Mouse (Mus musculus) lung, adult 2 months (tissue): ENCODE results near the gene Cotl1.

Experiments
- CTCF ChIP-seq: fragments of 200-500 bp; IDR thresholded peaks from 2 replicates; pipeline ENCODE4 v1.5.1; 2011; ENCODE audit warnings: mild to moderate bottlenecking, low read length, control low read depth; ENCODE audit not compliant: insufficient read depth
- POLR2A ChIP-seq: fragments of 200-500 bp; IDR thresholded peaks from 2 replicates; pipeline ENCODE4 v1.6.1; 2011; ENCODE audit warnings: low read depth, mild to moderate bottlenecking, control low read depth, low read length, borderline replicate concordance; ENCODE audit errors: extremely low read depth

DNA sequence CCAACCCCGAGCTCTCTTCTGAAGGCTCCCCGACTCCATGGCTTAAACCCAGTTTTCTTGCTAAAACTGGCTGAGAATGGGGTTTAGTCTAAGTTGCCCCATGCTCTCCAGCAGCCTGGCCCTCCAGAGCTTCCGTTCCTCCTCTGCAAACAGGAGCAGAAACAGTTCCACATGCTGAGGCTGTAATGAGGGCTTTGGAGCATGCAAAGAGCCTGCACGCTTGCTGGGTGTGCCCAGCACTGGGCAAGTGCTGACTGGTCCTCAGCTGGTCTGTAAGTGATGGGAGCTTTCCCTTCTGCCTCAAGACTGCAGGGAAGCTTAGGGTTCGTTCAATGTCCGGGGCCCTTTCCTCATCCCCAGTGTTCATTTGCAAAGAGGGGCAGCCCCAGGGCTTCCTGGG lies 24.1 kb downstream of the Cotl1 start:
- TF ChIP-seq POLR2A, result no peak
- no peak for TF ChIP-seq CTCF
